Mouse (Mus musculus): ENCODE results near the gene Tfb1m. TPM values are rescaled to one million over a fixed set of nuclear protein-coding genes. Genes with fewer than 3 reads are reported as not detected.
A peak's percentile ranks its signal among the peaks of the same experiment; 100 is the strongest.

Tfb1m gene
- polyA plus RNA-seq, 1 experiment from 2014 or later, result 15.0 TPM

DNA sequence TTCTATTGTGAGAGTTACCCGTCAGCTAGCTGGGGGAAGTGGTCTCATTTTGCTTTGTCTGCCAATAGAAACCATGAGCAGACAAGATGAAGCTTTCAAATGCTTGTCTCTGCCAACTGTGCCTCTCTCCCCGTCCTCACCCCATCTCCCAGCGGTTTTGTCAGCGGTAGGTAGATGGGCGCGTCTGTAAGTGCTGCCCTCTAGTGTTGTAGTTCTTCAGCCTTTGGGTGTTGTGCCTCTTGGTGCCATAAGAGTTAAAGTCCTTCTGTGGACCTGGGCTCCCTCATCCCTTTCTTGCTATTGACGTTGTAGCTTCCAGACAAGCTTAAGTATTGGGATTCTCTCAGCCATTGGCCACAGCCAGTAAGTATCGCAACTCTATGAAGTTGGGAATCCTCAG lies 4.8 kb upstream of the Tfb1m start:
- H3K9ac ChIP-seq (ENCODE audit: low read depth, low read length), result no peak overlapping the region
- DNase-seq (ENCODE audit: low spot score), result no peak
- H3K27ac ChIP-seq, result no peak overlapping the region
- no peaks in the 10 kb centered on the region for H3K36me3 ChIP-seq (ENCODE audit: insufficient read depth, low read length)
- TF ChIP-seq CTCF (IDR thresholded peaks at IDR 0.05; ENCODE audit: low read depth), result peak; percentile 30; the same call in 1 of the 2 replicates
- no peaks in the 10 kb centered on the region for H3K27me3 ChIP-seq (ENCODE audit: insufficient read depth, low read length)
- no peaks in the 10 kb centered on the region for H3K9me3 ChIP-seq (replicated peaks; ENCODE audit: low read length)
- no peak overlapping the region for H3K4me3 ChIP-seq (replicated peaks; ENCODE audit: low read depth, low read length)
- H3K4me2 ChIP-seq (ENCODE audit: low read length), result no peak overlapping the region
- no peaks in the 10 kb centered on the region for H3K4me1 ChIP-seq (replicated peaks; ENCODE audit: insufficient read depth, low read length)
- 59% methylated on average over 8 of the region's 8 CpGs for WGBS
- no peak for ATAC-seq (replicated peaks; ENCODE audit: low FRiP score, low read depth)

DNA sequence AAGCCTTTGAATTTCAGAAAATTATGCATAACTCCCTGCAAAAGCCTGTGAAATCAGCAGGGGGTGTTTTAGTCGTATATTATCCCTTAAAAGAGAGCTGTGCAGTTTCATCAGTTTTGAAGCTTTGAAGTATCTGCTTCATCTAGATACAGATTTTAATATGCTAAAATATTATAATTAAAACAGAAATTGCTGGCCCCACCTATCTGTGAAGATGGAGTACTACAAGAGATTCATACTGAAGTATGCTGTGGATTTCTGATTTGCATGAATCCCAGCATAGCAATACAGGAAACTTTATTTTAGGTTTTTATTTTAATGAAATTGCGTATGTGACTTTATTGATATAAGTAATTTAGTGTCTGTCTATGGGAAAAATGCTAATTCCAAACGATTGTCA lies 3.0 kb upstream of the Tfb1m start:
- DNase-seq (ENCODE audit: low spot score) (peak; percentile 26), ATAC-seq (replicated peaks; ENCODE audit: low FRiP score, low read depth) (no peak)
- no peaks in the 10 kb centered on the region for H3K36me3 ChIP-seq (ENCODE audit: insufficient read depth, low read length)
- 0 out of 2 replicates have a peak, but pooled peaks cover 6% of the 10 kb centered on the region for H3K4me1 ChIP-seq (replicated peaks; ENCODE audit: insufficient read depth, low read length)
- no peaks in the 10 kb centered on the region for H3K9me3 ChIP-seq (replicated peaks; ENCODE audit: low read length)
- WGBS, result 78% methylated on average over 3 of the region's 3 CpGs
- H3K27ac ChIP-seq, result no peak overlapping the region
- TF ChIP-seq CTCF (IDR thresholded peaks at IDR 0.05; ENCODE audit: low read depth), result peak; percentile 56
- no peak overlapping the region for H3K4me2 ChIP-seq (ENCODE audit: low read length)
- no peak overlapping the region for H3K9ac ChIP-seq (ENCODE audit: low read depth, low read length)
- no peaks in the 10 kb centered on the region for H3K27me3 ChIP-seq (ENCODE audit: insufficient read depth, low read length)
- H3K4me3 ChIP-seq (replicated peaks; ENCODE audit: low read depth, low read length), result no peak overlapping the region

DNA sequence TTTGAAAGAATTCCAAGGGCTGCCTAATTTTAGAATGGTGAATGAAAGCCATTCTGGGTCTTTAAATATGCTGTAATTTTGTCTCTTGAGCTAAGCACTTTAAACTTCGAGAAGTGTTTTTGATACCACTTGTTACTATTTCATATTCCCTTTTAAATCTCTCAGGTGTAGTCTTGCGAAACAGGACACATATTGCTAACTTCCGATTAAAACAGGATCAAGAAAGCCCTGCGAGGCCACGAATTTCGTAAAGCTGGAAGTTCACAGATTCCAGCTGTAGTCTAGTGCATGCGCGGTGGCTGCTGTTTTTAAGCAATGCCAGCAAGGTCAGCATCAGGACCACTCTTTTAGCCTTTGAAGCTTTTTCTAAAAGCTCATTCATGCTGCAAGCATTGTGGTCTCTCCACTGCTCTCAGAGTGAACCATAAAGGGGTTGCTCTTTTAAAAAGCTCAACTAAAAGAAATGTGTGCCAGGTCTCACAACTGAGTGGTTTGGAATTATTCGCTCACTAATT lies 832 bp upstream of the Tfb1m start:
- no peak for ATAC-seq (replicated peaks; ENCODE audit: low FRiP score, low read depth)
- no peaks in the 10 kb centered on the region for H3K9me3 ChIP-seq (replicated peaks; ENCODE audit: low read length)
- H3K4me2 ChIP-seq (ENCODE audit: low read length), result peak overlapping the region; percentile 61
- TF ChIP-seq CTCF (IDR thresholded peaks at IDR 0.05; ENCODE audit: low read depth), result no peak
- DNase-seq (ENCODE audit: low spot score), result no peak
- H3K9ac ChIP-seq (ENCODE audit: low read depth, low read length), result peak overlapping the region; percentile 35; the same call in 1 of the 2 replicates
- H3K36me3 ChIP-seq (ENCODE audit: insufficient read depth, low read length), result no peaks in the 10 kb centered on the region
- peak overlapping the region; percentile 73 for H3K27ac ChIP-seq
- 75% methylated on average over 9 of the region's 9 CpGs for WGBS
- no peaks in the 10 kb centered on the region for H3K27me3 ChIP-seq (ENCODE audit: insufficient read depth, low read length)
- H3K4me3 ChIP-seq (replicated peaks; ENCODE audit: low read depth, low read length), result peak overlapping the region; percentile 51
- 0 out of 2 replicates have a peak, but pooled peaks cover 6% of the 10 kb centered on the region for H3K4me1 ChIP-seq (replicated peaks; ENCODE audit: insufficient read depth, low read length)

DNA sequence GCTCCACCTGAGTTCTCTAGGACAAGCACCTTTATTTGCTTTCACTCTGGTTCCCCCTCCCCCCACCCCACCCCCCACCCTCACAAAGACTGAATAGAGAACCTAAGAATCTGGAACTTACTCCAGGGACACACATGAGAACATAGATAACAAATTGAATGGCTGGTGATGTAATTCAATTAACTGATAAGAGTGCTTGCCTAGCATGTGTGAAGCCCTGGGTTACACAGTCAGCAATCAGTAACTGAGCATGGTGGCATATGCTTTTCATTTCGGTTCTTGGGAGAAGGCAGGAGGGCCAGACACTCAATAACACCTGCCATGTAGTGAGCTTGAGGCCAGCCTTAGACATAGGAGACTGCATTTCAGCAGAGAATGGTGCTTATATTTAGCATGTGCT lies 1.3 kb downstream of the Tfb1m start:
- Histone ChIP-seq H3K27ac (peak overlapping the region; percentile 73; the same call in 1 of the 2 replicates), H3K4me1 (replicated peaks; ENCODE audit: insufficient read depth, low read length) (0 out of 2 replicates have a peak, but pooled peaks cover 6% of the 10 kb centered on the region), H3K9ac (ENCODE audit: low read depth, low read length) (no peak overlapping the region), H3K9me3 (replicated peaks; ENCODE audit: low read length) (no peaks in the 10 kb centered on the region), H3K4me3 (replicated peaks; ENCODE audit: low read depth, low read length) (no peak overlapping the region), H3K4me2 (ENCODE audit: low read length) (peak overlapping the region; percentile 60; the same call in 1 of the 2 replicates), H3K27me3 (ENCODE audit: insufficient read depth, low read length) (no peaks in the 10 kb centered on the region), H3K36me3 (ENCODE audit: insufficient read depth, low read length) (no peaks in the 10 kb centered on the region)
- DNase-seq (ENCODE audit: low spot score), result no peak
- no peak for ATAC-seq (replicated peaks; ENCODE audit: low FRiP score, low read depth)
- no peak for TF ChIP-seq CTCF (IDR thresholded peaks at IDR 0.05; ENCODE audit: low read depth)
- WGBS, result 78% methylated on average over 1 of the region's 1 CpGs

DNA sequence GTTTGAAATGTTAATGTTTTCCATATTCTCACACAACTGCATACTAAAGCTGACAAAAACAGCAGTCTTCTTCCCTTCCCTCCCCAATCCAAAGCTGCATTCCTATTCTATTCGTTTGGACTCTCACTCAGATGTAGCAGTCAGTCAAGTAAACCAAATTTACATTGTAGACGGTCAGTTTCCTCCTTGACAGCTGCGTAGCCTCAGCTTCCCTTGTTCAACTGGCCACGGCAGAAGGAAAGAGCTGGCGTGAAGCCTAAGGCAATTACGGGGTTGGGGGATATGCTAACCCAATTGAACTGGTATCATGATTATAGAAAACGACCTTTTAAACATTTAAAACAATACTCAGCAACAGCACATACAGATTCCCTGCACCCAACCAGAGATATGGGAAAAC lies 9.9 kb downstream of the Tfb1m start:
- no peak overlapping the region for H3K4me3 ChIP-seq (replicated peaks; ENCODE audit: low read depth, low read length)
- no peak overlapping the region for H3K4me2 ChIP-seq (ENCODE audit: low read length)
- no peaks in the 10 kb centered on the region for H3K4me1 ChIP-seq (replicated peaks; ENCODE audit: insufficient read depth, low read length)
- H3K27ac ChIP-seq, result no peak overlapping the region
- no peaks in the 10 kb centered on the region for H3K36me3 ChIP-seq (ENCODE audit: insufficient read depth, low read length)
- H3K9ac ChIP-seq (ENCODE audit: low read depth, low read length), result no peak overlapping the region
- ATAC-seq (replicated peaks; ENCODE audit: low FRiP score, low read depth), result no peak
- no peaks in the 10 kb centered on the region for H3K9me3 ChIP-seq (replicated peaks; ENCODE audit: low read length)
- TF ChIP-seq CTCF (IDR thresholded peaks at IDR 0.05; ENCODE audit: low read depth), result no peak
- no peak for DNase-seq (ENCODE audit: low spot score)
- 64% methylated on average over 7 of the region's 7 CpGs for WGBS
- no peaks in the 10 kb centered on the region for H3K27me3 ChIP-seq (ENCODE audit: insufficient read depth, low read length)

DNA sequence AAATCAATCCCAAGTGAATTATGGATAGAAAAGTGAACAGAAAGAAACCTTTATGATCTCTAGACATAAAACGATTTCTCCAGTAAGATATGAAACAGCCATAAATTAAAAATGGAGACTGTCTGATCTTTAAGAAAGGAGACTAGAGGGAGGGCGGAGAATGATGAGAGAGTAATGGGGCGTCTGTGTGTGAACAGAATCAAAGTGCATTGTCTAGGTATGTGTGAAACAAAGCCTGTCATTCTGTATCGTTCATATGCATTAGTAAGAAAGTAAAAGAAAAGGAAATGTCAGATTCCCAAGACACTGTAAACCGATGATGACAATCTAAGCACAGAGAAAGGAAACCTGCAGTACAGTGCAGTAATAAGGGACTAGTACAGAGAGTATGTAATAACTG lies 16.5 kb downstream of the Tfb1m start:
- Histone ChIP-seq H3K9ac (ENCODE audit: low read depth, low read length) (no peak overlapping the region), H3K4me1 (replicated peaks; ENCODE audit: insufficient read depth, low read length) (no peaks in the 10 kb centered on the region), H3K4me2 (ENCODE audit: low read length) (no peak overlapping the region), H3K4me3 (replicated peaks; ENCODE audit: low read depth, low read length) (no peak overlapping the region), H3K36me3 (ENCODE audit: insufficient read depth, low read length) (no peaks in the 10 kb centered on the region), H3K9me3 (replicated peaks; ENCODE audit: low read length) (no peaks in the 10 kb centered on the region), H3K27ac (no peak overlapping the region), H3K27me3 (ENCODE audit: insufficient read depth, low read length) (no peaks in the 10 kb centered on the region)
- no peak for ATAC-seq (replicated peaks; ENCODE audit: low FRiP score, low read depth)
- WGBS, result 88% methylated on average over 5 of the region's 5 CpGs
- no peak for DNase-seq (ENCODE audit: low spot score)
- no peak for TF ChIP-seq CTCF (IDR thresholded peaks at IDR 0.05; ENCODE audit: low read depth)

DNA sequence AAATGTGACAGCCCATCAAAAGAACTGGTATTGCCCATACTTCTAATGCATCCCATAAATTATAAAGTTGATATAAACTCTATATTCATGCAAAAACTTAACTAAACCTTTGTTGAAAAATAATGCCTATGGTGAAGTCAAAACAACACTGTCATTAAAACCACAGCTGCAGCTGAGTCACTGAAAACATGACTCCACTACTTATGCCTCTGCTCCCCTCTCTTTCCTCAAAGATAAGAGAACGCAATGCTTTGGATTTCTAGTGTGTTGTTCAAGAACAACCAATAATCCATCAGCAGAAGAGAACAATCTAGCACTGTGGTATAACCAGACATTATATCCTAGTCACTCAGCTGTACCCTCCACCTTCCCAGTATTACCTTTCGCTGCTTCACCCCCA lies 17.3 kb downstream of the Tfb1m start:
- no peaks in the 10 kb centered on the region for H3K4me1 ChIP-seq (replicated peaks; ENCODE audit: insufficient read depth, low read length)
- DNase-seq (ENCODE audit: low spot score) (no peak), ATAC-seq (replicated peaks; ENCODE audit: low FRiP score, low read depth) (no peak)
- no peaks in the 10 kb centered on the region for H3K27me3 ChIP-seq (ENCODE audit: insufficient read depth, low read length)
- H3K9ac ChIP-seq (ENCODE audit: low read depth, low read length), result no peak overlapping the region
- H3K9me3 ChIP-seq (replicated peaks; ENCODE audit: low read length), result no peaks in the 10 kb centered on the region
- no peak overlapping the region for H3K27ac ChIP-seq
- no peak for TF ChIP-seq CTCF (IDR thresholded peaks at IDR 0.05; ENCODE audit: low read depth)
- H3K4me2 ChIP-seq (ENCODE audit: low read length), result no peak overlapping the region
- H3K4me3 ChIP-seq (replicated peaks; ENCODE audit: low read depth, low read length), result no peak overlapping the region
- 98% methylated on average over 2 of the region's 2 CpGs for WGBS
- no peaks in the 10 kb centered on the region for H3K36me3 ChIP-seq (ENCODE audit: insufficient read depth, low read length)
